Mouse (Mus musculus): ENCODE measurements at regions not wholly inside any gene's neighbourhood (a gene's known extent, or its start where the extent isn't known, plus 50 kb on each side); places are given as distances from the start of the nearest gene placed in this dataset.

- no peaks in the 10 kb centered on the region for H3K9me3 ChIP-seq (replicated peaks)
- peaks cover 31% of the 10 kb centered on the region for H3K27me3 ChIP-seq
- H3K4me2 ChIP-seq, result peak overlapping the region; percentile 65
- no peak overlapping the region for H3K9ac ChIP-seq
- H3K36me3 ChIP-seq, result no peaks in the 10 kb centered on the region
- H3K4me1 ChIP-seq (replicated peaks), result peaks cover 21% of the 10 kb centered on the region
- H3K27ac ChIP-seq, result no peak overlapping the region
- 40% methylated on average over 12 of the region's 12 CpGs for WGBS
- peak overlapping the region; percentile 37 for H3K4me3 ChIP-seq
- ATAC-seq (replicated peaks; ENCODE audit: insufficient number of reproducible peaks, insufficient read depth, low FRiP score, low read depth), result no peak
These were observed 399.5 kb upstream of the Smim15 start for GRCm38 (mm10) chr13:107644705-107645104.

GRCm38 (mm10) chr13:107641926-107642657 is 402.2 kb upstream of the Smim15 start:
- Histone ChIP-seq H3K4me2 (no peak overlapping the region), H3K9ac (no peak overlapping the region), H3K27ac (no peak overlapping the region), H3K36me3 (no peaks in the 10 kb centered on the region), H3K9me3 (replicated peaks) (no peaks in the 10 kb centered on the region), H3K4me1 (replicated peaks) (peaks cover 21% of the 10 kb centered on the region), H3K27me3 (peaks cover 22% of the 10 kb centered on the region), H3K4me3 (no peak overlapping the region)
- ATAC-seq (replicated peaks; ENCODE audit: insufficient number of reproducible peaks, insufficient read depth, low FRiP score, low read depth), result peak; percentile 53; the same call in 1 of the 2 replicates
- 56% methylated on average over 14 of the region's 14 CpGs for WGBS

DNA sequence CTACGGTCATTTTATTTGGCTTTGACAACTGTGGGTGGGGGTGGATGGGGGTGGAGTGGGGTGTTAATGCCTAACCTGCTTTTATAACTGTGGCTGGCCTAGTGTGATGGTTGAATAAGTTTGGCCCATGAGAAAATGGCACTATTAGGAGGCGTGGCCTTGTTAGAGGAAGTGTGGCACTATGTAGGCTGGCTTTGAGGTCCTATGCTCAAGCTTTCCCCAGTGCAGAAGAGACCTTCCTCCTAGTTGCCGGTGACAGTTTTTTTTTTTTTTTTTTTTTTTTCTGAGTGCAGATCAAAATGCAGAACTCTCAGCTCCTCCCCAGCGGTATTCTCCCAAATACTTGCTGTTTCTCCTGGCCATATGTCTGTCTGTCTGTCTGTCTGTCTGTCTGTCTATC is 404.6 kb upstream of the Smim15 start:
- WGBS, result 86% methylated on average over 4 of the region's 4 CpGs
- Histone ChIP-seq H3K9ac (no peak overlapping the region), H3K4me1 (replicated peaks) (peaks cover 6% of the 10 kb centered on the region), H3K4me3 (no peak overlapping the region), H3K9me3 (replicated peaks) (no peaks in the 10 kb centered on the region), H3K27me3 (peaks cover 6% of the 10 kb centered on the region), H3K36me3 (no peaks in the 10 kb centered on the region), H3K4me2 (no peak overlapping the region), H3K27ac (no peak overlapping the region)
- no peak; the same call in 1 of the 2 replicates for ATAC-seq (replicated peaks; ENCODE audit: insufficient number of reproducible peaks, insufficient read depth, low FRiP score, low read depth)

GRCm38 (mm10) chr13:107637269-107637668 is 407.0 kb upstream of the Smim15 start:
- Histone ChIP-seq H3K27ac (no peak overlapping the region), H3K9ac (no peak overlapping the region), H3K27me3 (no peaks in the 10 kb centered on the region; the same call in 1 of the 2 replicates), H3K4me2 (no peak overlapping the region), H3K4me1 (replicated peaks) (peaks cover 2% of the 10 kb centered on the region), H3K9me3 (replicated peaks) (no peaks in the 10 kb centered on the region), H3K4me3 (no peak overlapping the region), H3K36me3 (no peaks in the 10 kb centered on the region)
- 89% methylated on average over 5 of the region's 5 CpGs for WGBS
- no peak for ATAC-seq (replicated peaks; ENCODE audit: insufficient number of reproducible peaks, insufficient read depth, low FRiP score, low read depth)

DNA sequence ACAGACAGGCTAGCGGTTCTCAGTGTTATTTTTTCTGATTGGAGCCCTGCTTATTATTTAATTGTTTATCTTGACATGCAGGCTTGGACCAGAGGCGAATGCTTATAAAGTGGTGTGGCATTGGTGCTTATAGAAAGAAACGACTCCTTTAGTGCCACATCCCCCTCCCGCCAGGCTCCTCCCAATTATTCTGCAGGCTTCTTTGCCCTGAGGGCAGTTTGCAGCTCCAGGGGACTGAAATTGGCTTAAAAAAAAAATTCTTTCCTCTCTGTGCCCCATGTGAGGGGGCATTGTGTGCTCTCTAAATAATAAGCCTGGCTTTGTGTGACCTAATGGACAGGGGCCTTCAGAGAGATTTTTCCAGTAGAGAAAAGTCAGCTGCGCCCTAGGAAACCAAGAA is 409.1 kb upstream of the Smim15 start:
- Histone ChIP-seq H3K4me1 (replicated peaks) (no peaks in the 10 kb centered on the region), H3K9ac (no peak overlapping the region), H3K9me3 (replicated peaks) (no peaks in the 10 kb centered on the region), H3K4me3 (no peak overlapping the region), H3K27ac (no peak overlapping the region), H3K36me3 (no peaks in the 10 kb centered on the region), H3K4me2 (no peak overlapping the region), H3K27me3 (no peaks in the 10 kb centered on the region)
- 64% methylated on average over 5 of the region's 5 CpGs for WGBS
- no peak for ATAC-seq (replicated peaks; ENCODE audit: insufficient number of reproducible peaks, insufficient read depth, low FRiP score, low read depth)

- 83% methylated on average over 2 of the region's 2 CpGs for WGBS
- Histone ChIP-seq H3K4me3 (no peak overlapping the region), H3K27me3 (no peaks in the 10 kb centered on the region), H3K9me3 (replicated peaks) (no peaks in the 10 kb centered on the region), H3K36me3 (no peaks in the 10 kb centered on the region), H3K9ac (no peak overlapping the region), H3K4me2 (no peak overlapping the region), H3K4me1 (replicated peaks) (no peaks in the 10 kb centered on the region), H3K27ac (no peak overlapping the region)
- ATAC-seq (replicated peaks; ENCODE audit: insufficient number of reproducible peaks, insufficient read depth, low FRiP score, low read depth), result no peak
These were observed 417.2 kb upstream of the Smim15 start for GRCm38 (mm10) chr13:107627073-107627472.

DNA sequence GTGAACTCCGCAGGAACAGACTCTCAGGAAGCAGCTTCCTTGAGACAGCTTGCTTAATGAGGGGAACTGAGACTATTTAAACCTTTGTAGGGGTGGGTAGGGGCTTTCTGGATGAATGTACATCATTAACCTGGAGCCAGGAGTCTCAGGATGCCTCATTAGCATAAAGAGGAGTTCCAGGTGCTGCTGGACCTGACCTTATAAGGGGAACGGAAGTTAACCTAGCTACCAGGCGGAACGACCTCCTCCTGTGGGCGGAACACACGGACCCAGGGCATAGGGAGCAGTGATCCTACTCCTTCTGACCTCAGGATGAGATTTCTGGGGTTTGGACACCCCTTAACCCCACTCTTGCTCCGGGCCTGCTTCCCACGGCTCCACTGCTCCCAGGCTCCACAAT is 417.6 kb upstream of the Smim15 start:
- Histone ChIP-seq H3K9ac (no peak overlapping the region), H3K4me3 (no peak overlapping the region), H3K4me1 (replicated peaks) (no peaks in the 10 kb centered on the region), H3K27ac (no peak overlapping the region), H3K27me3 (no peaks in the 10 kb centered on the region), H3K4me2 (no peak overlapping the region), H3K9me3 (replicated peaks) (no peaks in the 10 kb centered on the region), H3K36me3 (no peaks in the 10 kb centered on the region)
- no peak for ATAC-seq (replicated peaks; ENCODE audit: insufficient number of reproducible peaks, insufficient read depth, low FRiP score, low read depth)
- WGBS, result 59% methylated on average over 8 of the region's 8 CpGs

- Histone ChIP-seq H3K4me1 (replicated peaks) (peaks cover 4% of the 10 kb centered on the region), H3K4me2 (no peak overlapping the region), H3K9ac (no peak overlapping the region), H3K27me3 (no peaks in the 10 kb centered on the region), H3K9me3 (replicated peaks) (no peaks in the 10 kb centered on the region), H3K36me3 (no peaks in the 10 kb centered on the region), H3K27ac (no peak overlapping the region), H3K4me3 (no peak overlapping the region)
- 56% methylated on average over 2 of the region's 2 CpGs for WGBS
- ATAC-seq (replicated peaks; ENCODE audit: insufficient number of reproducible peaks, insufficient read depth, low FRiP score, low read depth), result no peak
These were observed 422.9 kb upstream of the Smim15 start for GRCm38 (mm10) chr13:107621337-107621736.

- Histone ChIP-seq H3K36me3 (no peaks in the 10 kb centered on the region), H3K4me3 (no peak overlapping the region), H3K9ac (no peak overlapping the region), H3K27me3 (no peaks in the 10 kb centered on the region), H3K4me1 (replicated peaks) (peaks cover 4% of the 10 kb centered on the region), H3K9me3 (replicated peaks) (no peaks in the 10 kb centered on the region), H3K27ac (no peak overlapping the region), H3K4me2 (no peak overlapping the region)
- 48% methylated on average over 2 of the region's 2 CpGs for WGBS
- no peak for ATAC-seq (replicated peaks; ENCODE audit: insufficient number of reproducible peaks, insufficient read depth, low FRiP score, low read depth)
These were observed 423.4 kb upstream of the Smim15 start for GRCm38 (mm10) chr13:107620887-107621286.

GRCm38 (mm10) chr13:107620210-107620609 is 424.0 kb upstream of the Smim15 start:
- peaks cover 4% of the 10 kb centered on the region for H3K4me1 ChIP-seq (replicated peaks)
- no peak for ATAC-seq (replicated peaks; ENCODE audit: insufficient number of reproducible peaks, insufficient read depth, low FRiP score, low read depth)
- no peaks in the 10 kb centered on the region for H3K9me3 ChIP-seq (replicated peaks)
- H3K27me3 ChIP-seq, result no peaks in the 10 kb centered on the region
- 34% methylated on average over 6 of the region's 6 CpGs for WGBS
- H3K9ac ChIP-seq, result no peak overlapping the region
- H3K27ac ChIP-seq, result no peak overlapping the region
- no peaks in the 10 kb centered on the region for H3K36me3 ChIP-seq
- H3K4me2 ChIP-seq, result no peak overlapping the region
- no peak overlapping the region for H3K4me3 ChIP-seq

DNA sequence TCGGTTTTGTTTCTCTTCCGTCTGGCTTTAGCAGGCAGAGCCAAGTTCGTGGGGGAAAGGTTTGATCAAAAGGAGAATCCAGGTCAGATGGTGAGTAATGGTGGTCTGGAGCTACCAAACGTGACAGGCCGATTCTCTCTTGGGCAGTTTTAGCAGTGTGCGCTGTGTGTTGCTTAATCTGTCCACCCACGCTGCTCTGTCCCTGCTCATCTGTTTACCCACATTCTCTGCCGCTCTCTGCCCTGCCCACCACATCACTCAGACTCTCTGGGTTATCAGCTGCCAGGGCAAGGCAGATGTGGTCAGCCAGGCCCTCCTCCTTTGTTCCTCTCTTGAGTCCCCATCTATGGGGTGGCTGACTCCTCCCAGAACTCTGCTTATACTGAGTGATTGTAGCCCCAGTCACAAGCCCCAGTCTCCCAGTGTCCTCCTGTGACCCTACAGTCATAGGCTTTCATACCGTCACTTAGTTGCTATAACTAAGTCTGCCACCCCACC is 424.8 kb upstream of the Smim15 start:
- Histone ChIP-seq H3K9ac (no peak overlapping the region), H3K4me1 (replicated peaks) (peaks cover 4% of the 10 kb centered on the region), H3K4me2 (peak overlapping the region; percentile 39; the same call in 1 of the 2 replicates), H3K27ac (no peak overlapping the region), H3K4me3 (no peak overlapping the region), H3K36me3 (no peaks in the 10 kb centered on the region), H3K9me3 (replicated peaks) (no peaks in the 10 kb centered on the region), H3K27me3 (no peaks in the 10 kb centered on the region)
- 0 out of 2 replicates have a peak, but pooled peaks have one; percentile 18 for ATAC-seq (replicated peaks; ENCODE audit: insufficient number of reproducible peaks, insufficient read depth, low FRiP score, low read depth)
- WGBS, result 26% methylated on average over 9 of the region's 9 CpGs
